Mouse (Mus musculus) cerebellum, adult 2 months (tissue): ENCODE data around the gene Adat3.

Experiments used
- CTCF ChIP-seq: fragments of 200-500 bp; IDR thresholded peaks from 2 replicates; pipeline ENCODE4 v1.5.1; 2011; ENCODE audit warnings: low read depth, mild to moderate bottlenecking, control low read depth, low read length, moderate library complexity, borderline replicate concordance; ENCODE audit not compliant: insufficient read depth
- POLR2A ChIP-seq: fragments of 200-500 bp; IDR thresholded peaks from 2 replicates; pipeline ENCODE4 v1.6.1; 2011; ENCODE audit warnings: low read length, control low read depth, borderline replicate concordance; ENCODE audit not compliant: insufficient read depth

- TF ChIP-seq POLR2A: no peak
- no peak for TF ChIP-seq CTCF
Observed at GRCm38 (mm10) chr10:80553997-80554396, 48.7 kb upstream of the Adat3 start.
